In genomic region chr8:3467886-3468545, GRCm38 (mm10) we compare ENCODE assay signal across 8 mouse cellular contexts. TPM values are rescaled to one million over a fixed set of nuclear protein-coding genes. Genes with fewer than 3 reads are reported as not detected.
A peak's percentile ranks its signal among the peaks of the same experiment; 100 is the strongest.
DNase-seq lines count a peak whose midpoint lies in the region; ATAC-seq and TF ChIP-seq lines count a peak whose summit lies in the region.

No protein-coding gene starts in this region.

- no peak overlapping the region for H3K27ac ChIP-seq in thymus, adult 2 months (ENCODE audit: control insufficient read depth, insufficient read depth, low read length)
- H3K27ac ChIP-seq in limb, embryonic 15.5 days: peak overlapping the region; percentile 82
- H3K27ac ChIP-seq in stomach, postnatal 0 days (replicated peaks): peak overlapping the region; percentile 80

- peak overlapping the region; percentile 64 for H3K4me3 ChIP-seq in erythroblast, embryonic 14.5 days (replicated peaks)
- H3K4me3 ChIP-seq in thymus, adult 2 months (ENCODE audit: control insufficient read depth, insufficient read depth, low read length): peak overlapping the region; percentile 52
- peak overlapping the region; percentile 56 for H3K4me3 ChIP-seq in limb, embryonic 15.5 days
- H3K4me3 ChIP-seq in stomach, postnatal 0 days (ENCODE audit: low read depth, low read length): peak overlapping the region; percentile 49

- H3K9me3 ChIP-seq in erythroblast, embryonic 14.5 days (ENCODE audit: control insufficient read depth, low read length): no peaks in the 10 kb centered on the region
- H3K9me3 ChIP-seq in limb, embryonic 15.5 days: no peaks in the 10 kb centered on the region
- no peaks in the 10 kb centered on the region for H3K9me3 ChIP-seq in stomach, postnatal 0 days (ENCODE audit: control insufficient read depth, low read length)

- H3K4me1 ChIP-seq in erythroblast, embryonic 14.5 days (ENCODE audit: control insufficient read depth): peaks cover 18% of the 10 kb centered on the region
- peaks cover 5% of the 10 kb centered on the region; the same call in 1 of the 2 replicates for H3K4me1 ChIP-seq in thymus, adult 2 months (replicated peaks; ENCODE audit: control insufficient read depth, insufficient read depth, low read length)
- H3K4me1 ChIP-seq in limb, embryonic 15.5 days: peaks cover 8% of the 10 kb centered on the region; the same call in 1 of the 2 replicates
- H3K4me1 ChIP-seq in stomach, postnatal 0 days (replicated peaks; ENCODE audit: control insufficient read depth, insufficient read depth): no peaks in the 10 kb centered on the region

- DNase-seq in thymus, adult 2 months: no peak
- DNase-seq in thymus, postnatal 4 days: no peak
- peak; percentile 14 for DNase-seq in stomach, postnatal 0 days (ENCODE audit: low spot score)
- no peak for DNase-seq in left cerebral cortex, adult 9 months (ENCODE audit: low spot score in 2 of 2)

- peak overlapping the region; percentile 75 for H3K4me2 ChIP-seq in limb, embryonic 15.5 days
- peak overlapping the region; percentile 73 for H3K4me2 ChIP-seq in stomach, postnatal 0 days (replicated peaks; ENCODE audit: low read depth)

- no peaks in the 10 kb centered on the region for H3K36me3 ChIP-seq in erythroblast, embryonic 14.5 days (ENCODE audit: control insufficient read depth)
- no peaks in the 10 kb centered on the region for H3K36me3 ChIP-seq in thymus, adult 2 months (ENCODE audit: control insufficient read depth, insufficient read depth, low read length)
- H3K36me3 ChIP-seq in limb, embryonic 15.5 days: no peaks in the 10 kb centered on the region
- no peaks in the 10 kb centered on the region for H3K36me3 ChIP-seq in stomach, postnatal 0 days (ENCODE audit: control insufficient read depth, insufficient read depth, low read length)

- ATAC-seq in erythroblast, adult 5-6 weeks (replicated peaks; ENCODE audit: low FRiP score, poor library complexity, severe bottlenecking): no peak
- ATAC-seq in limb, embryonic 15.5 days (ENCODE audit: insufficient number of reproducible peaks, low FRiP score, low TSS enrichment, low read depth): no peak
- ATAC-seq in stomach, postnatal 0 days (ENCODE audit: low FRiP score, low TSS enrichment): no peak
- ATAC-seq in inflammation-experienced regulatory T-cells, adult 6 months: no peak

- no peaks in the 10 kb centered on the region for H3K27me3 ChIP-seq in erythroblast, embryonic 14.5 days (ENCODE audit: control insufficient read depth)
- no peaks in the 10 kb centered on the region for H3K27me3 ChIP-seq in thymus, adult 2 months (ENCODE audit: control insufficient read depth, insufficient read depth, low read length)
- no peaks in the 10 kb centered on the region for H3K27me3 ChIP-seq in limb, embryonic 15.5 days
- H3K27me3 ChIP-seq in stomach, postnatal 0 days (ENCODE audit: control insufficient read depth, insufficient read depth, low read length): no peaks in the 10 kb centered on the region

- no peak for TF ChIP-seq EP300 in stomach, postnatal 0 days (optimal IDR thresholded peaks at IDR 0.05)

- TF ChIP-seq POLR2A in thymus, adult 2 months (IDR thresholded peaks at IDR 0.05; ENCODE audit: control insufficient read depth, extremely low read depth, insufficient read depth, low read length, poor library complexity): no peak

- peak overlapping the region; percentile 45; the same call in 1 of the 2 replicates for H3K9ac ChIP-seq in limb, embryonic 15.5 days
- H3K9ac ChIP-seq in stomach, postnatal 0 days (ENCODE audit: low read length): peak overlapping the region; percentile 70

- no peak for TF ChIP-seq CTCF in thymus, adult 2 months (IDR thresholded peaks at IDR 0.05; ENCODE audit: borderline replicate concordance, control insufficient read depth, extremely low read depth, insufficient read depth, low read length, poor library complexity)
- TF ChIP-seq CTCF in stomach, postnatal 0 days (IDR thresholded peaks at IDR 0.05; ENCODE audit: low read depth): no peak

- 52% methylated on average over 9 of the region's 9 CpGs for WGBS in thymus, adult 2 months
- WGBS in limb, embryonic 15.5 days: 54% methylated on average over 9 of the region's 9 CpGs
- WGBS in stomach, postnatal 0 days: 52% methylated on average over 9 of the region's 9 CpGs

RNA-seq across cellular contexts. Expression of gene Pex11g, which starts 0.5 kb away (rescaled TPM):
- 0.06 TPM in 1 of 2 replicates, not detected in the other for polyA plus RNA-seq in erythroblast, embryonic 14.5 days (2012)
- total RNA-seq in erythroblast, adult 5-6 weeks (2015; ENCODE audit: low replicate concordance): 9.2 TPM in 1 of 2 replicates, not detected in the other
- total RNA-seq in erythroblast, adult 5-6 weeks (2017; ENCODE audit: low replicate concordance): 0.09 and 0.28 TPM in 2 replicates
- polyA plus RNA-seq in thymus, adult 2 months (2012; rRNA removed): 3.1 TPM in 2 replicates
- 5.6 and 6.2 TPM in 2 replicates for polyA plus RNA-seq in limb, embryonic 15.5 days (2015; fragmentation: Nextera tagmentation; extraction: Ambion mirVana)
- 11.6 and 15.4 TPM in 2 replicates for polyA plus RNA-seq in stomach, postnatal 0 days (2015; fragmentation: Nextera tagmentation; extraction: Ambion mirVana)
- 10 to 100 TPM in 2 of 3 experiments, 1 to 10 TPM in 1; 9.0 to 20.4 (median 16.7) TPM for polyA plus RNA-seq in inflammation-experienced regulatory T-cells, adult 6 months (2017; shearing (Covaris generic))

RNA-seq across cellular contexts. Expression of gene Tex45, which starts 2.6 kb away (rescaled TPM):
- polyA plus RNA-seq in erythroblast, embryonic 14.5 days (2012): not detected in 2 replicates
- total RNA-seq in erythroblast, adult 5-6 weeks (2015; ENCODE audit: low replicate concordance): not detected in 2 replicates
- total RNA-seq in erythroblast, adult 5-6 weeks (2017; ENCODE audit: low replicate concordance): not detected in 2 replicates
- 0.20 TPM in 1 of 2 replicates, not detected in the other for polyA plus RNA-seq in thymus, adult 2 months (2012; rRNA removed)
- not detected in 2 replicates for polyA plus RNA-seq in limb, embryonic 15.5 days (2015; fragmentation: Nextera tagmentation; extraction: Ambion mirVana)
- 0.46 and 1.1 TPM in 2 replicates for polyA plus RNA-seq in stomach, postnatal 0 days (2015; fragmentation: Nextera tagmentation; extraction: Ambion mirVana)
- not detected for polyA plus RNA-seq in inflammation-experienced regulatory T-cells, adult 6 months (2017; shearing (Covaris generic))

RNA-seq across cellular contexts. Expression of gene Zfp358, which starts 24.9 kb away (rescaled TPM):
- polyA plus RNA-seq in erythroblast, embryonic 14.5 days (2012): 0.07 and 0.20 TPM in 2 replicates
- 2.1 and 3.8 TPM in 2 replicates for total RNA-seq in erythroblast, adult 5-6 weeks (2015; ENCODE audit: low replicate concordance)
- 0.17 and 1.1 TPM in 2 replicates for total RNA-seq in erythroblast, adult 5-6 weeks (2017; ENCODE audit: low replicate concordance)
- 75.9 and 76.7 TPM in 2 replicates for polyA plus RNA-seq in thymus, adult 2 months (2012; rRNA removed)
- polyA plus RNA-seq in limb, embryonic 15.5 days (2015; fragmentation: Nextera tagmentation; extraction: Ambion mirVana): 43.7 and 45.9 TPM in 2 replicates
- 19.1 and 21.3 TPM in 2 replicates for polyA plus RNA-seq in stomach, postnatal 0 days (2015; fragmentation: Nextera tagmentation; extraction: Ambion mirVana)
- polyA plus RNA-seq in inflammation-experienced regulatory T-cells, adult 6 months (2017; shearing (Covaris generic)): under 1 TPM in 2 of 3 experiments, not detected in 1; 0.60 to 0.86 TPM

RNA-seq across cellular contexts. Expression of gene Mcoln1, which starts 32.2 kb away (rescaled TPM):
- 10.0 and 15.4 TPM in 2 replicates for polyA plus RNA-seq in erythroblast, embryonic 14.5 days (2012)
- 20.2 and 33.6 TPM in 2 replicates for total RNA-seq in erythroblast, adult 5-6 weeks (2015; ENCODE audit: low replicate concordance)
- 32.5 and 75.4 TPM in 2 replicates for total RNA-seq in erythroblast, adult 5-6 weeks (2017; ENCODE audit: low replicate concordance)
- polyA plus RNA-seq in thymus, adult 2 months (2012; rRNA removed): 312 and 481 TPM in 2 replicates
- polyA plus RNA-seq in limb, embryonic 15.5 days (2015; fragmentation: Nextera tagmentation; extraction: Ambion mirVana): 50.8 and 53.3 TPM in 2 replicates
- polyA plus RNA-seq in stomach, postnatal 0 days (2015; fragmentation: Nextera tagmentation; extraction: Ambion mirVana): 24.7 and 28.4 TPM in 2 replicates
- 10 to 100 TPM; 15.3 to 26.3 (median 24.0) TPM for polyA plus RNA-seq in inflammation-experienced regulatory T-cells, adult 6 months (2017; shearing (Covaris generic))

RNA-seq across cellular contexts. Expression of gene Pnpla6, which starts 47.2 kb away (rescaled TPM):
- 1.7 and 1.9 TPM in 2 replicates for polyA plus RNA-seq in erythroblast, embryonic 14.5 days (2012)
- 40.9 and 43.5 TPM in 2 replicates for total RNA-seq in erythroblast, adult 5-6 weeks (2015; ENCODE audit: low replicate concordance)
- 61.4 and 77.4 TPM in 2 replicates for total RNA-seq in erythroblast, adult 5-6 weeks (2017; ENCODE audit: low replicate concordance)
- 56.1 and 61.6 TPM in 2 replicates for polyA plus RNA-seq in thymus, adult 2 months (2012; rRNA removed)
- 21.8 and 23.5 TPM in 2 replicates for polyA plus RNA-seq in limb, embryonic 15.5 days (2015; fragmentation: Nextera tagmentation; extraction: Ambion mirVana)
- polyA plus RNA-seq in stomach, postnatal 0 days (2015; fragmentation: Nextera tagmentation; extraction: Ambion mirVana): 15.4 and 16.0 TPM in 2 replicates
- polyA plus RNA-seq in inflammation-experienced regulatory T-cells, adult 6 months (2017; shearing (Covaris generic)): 10 to 100 TPM; 20.6 to 32.6 (median 27.7) TPM

Comparison
In these comparisons a context has a peak if more than half of its experiments do, and no peak if none do; other contexts are left out.
1. RNA of gene Zfp358, which starts 24.9 kb away (polyA plus RNA-seq): 75.9 to 76.7 TPM in thymus, adult 2 months, 43.7 to 45.9 TPM in limb, embryonic 15.5 days and 19.1 to 21.3 TPM in stomach, postnatal 0 days; 0.60 to 0.86 TPM in inflammation-experienced regulatory T-cells, adult 6 months and 0.07 to 0.20 TPM in erythroblast, embryonic 14.5 days; every median in the first group is over 10 times any median in the second.
2. Peak in every context shown above with its lines, with median percentiles within 50 percentile points of each other: H3K4me3 ChIP-seq.